20 mouse cellular contexts compared by ENCODE assay signal in genomic region chr9:69137398-69137797, GRCm38 (mm10).
DNase-seq lines count a peak whose midpoint lies in the region; ATAC-seq and TF ChIP-seq lines count a peak whose summit lies in the region.
"Had no signal": no experiment of that assay in that cellular context is flagged by ENCODE, and none has a peak within 500 bp of the region (broad histone marks: within the 10 kb centered on the region; RNA-seq: fewer than 3 reads in every experiment).

No protein-coding gene starts in this region.

- TF ChIP-seq CTCF in brain, embryonic 14.5 days (IDR thresholded peaks at IDR 0.05; ENCODE audit: borderline replicate concordance, extremely low read depth, insufficient read depth, insufficient read length), result no peak

- ATAC-seq in cerebellum, adult (ENCODE audit: insufficient number of reproducible peaks, low FRiP score, low TSS enrichment), result no peak
- 0 out of 2 replicates have a peak, but pooled peaks have one; percentile 14 for ATAC-seq in forebrain, embryonic 12.5 days (ENCODE audit: low FRiP score)
- ATAC-seq in forebrain, embryonic 15.5 days (replicated peaks), result no peak
- no peak for ATAC-seq in midbrain, embryonic 13.5 days
- ATAC-seq: inflammation-experienced regulatory T-cells, adult 6 months had no signal

- H3K27ac ChIP-seq in forebrain, embryonic 12.5 days, result no peak overlapping the region
- no peak overlapping the region for H3K27ac ChIP-seq in forebrain, embryonic 15.5 days (replicated peaks)
- no peak overlapping the region for H3K27ac ChIP-seq in midbrain, embryonic 13.5 days
- H3K27ac ChIP-seq: embryonic facial prominence, embryonic 15.5 days; heart, embryonic 10.5 days; hindbrain, embryonic 14.5 days had no signal

- DNase-seq in cerebellum, adult 9-11 months, result peak; percentile 24
- DNase-seq in brain, embryonic 14.5 days (ENCODE audit: low read depth), result peak; percentile 56
- DNase-seq in retina, embryonic 14.5 days (ENCODE audit: low spot score), result peak; percentile 54
- DNase-seq: adrenal gland, postnatal 10 days; embryo, embryonic 11 days; gastrocnemius, postnatal 10 days; heart, adult 18-20 months; heart, postnatal 10 days; heart, postnatal 4 days; kidney, adult 11 months; kidney, adult 9 months had no signal

- H3K4me3 ChIP-seq in forebrain, embryonic 12.5 days (replicated peaks), result no peak overlapping the region
- H3K4me3 ChIP-seq in forebrain, embryonic 15.5 days, result no peak overlapping the region
- H3K4me3 ChIP-seq in midbrain, embryonic 13.5 days (replicated peaks), result no peak overlapping the region
- H3K4me3 ChIP-seq: embryonic facial prominence, embryonic 15.5 days; erythroblast, embryonic 14.5 days; heart, embryonic 10.5 days had no signal

- H3K9ac ChIP-seq in forebrain, embryonic 12.5 days, result no peak overlapping the region
- H3K9ac ChIP-seq in forebrain, embryonic 15.5 days (replicated peaks), result no peak overlapping the region
- no peak overlapping the region for H3K9ac ChIP-seq in midbrain, embryonic 13.5 days (replicated peaks)
- H3K9ac ChIP-seq: embryonic facial prominence, embryonic 15.5 days; hindbrain, embryonic 14.5 days had no signal

- WGBS in forebrain, embryonic 12.5 days, result 20% methylated on average over 10 of the region's 10 CpGs
- 14% methylated on average over 10 of the region's 10 CpGs for WGBS in forebrain, embryonic 15.5 days
- 55% methylated on average over 10 of the region's 10 CpGs for WGBS in midbrain, embryonic 13.5 days

- H3K4me2 ChIP-seq in forebrain, embryonic 12.5 days, result peak overlapping the region; percentile 35
- H3K4me2 ChIP-seq in forebrain, embryonic 15.5 days (replicated peaks), result no peak overlapping the region
- no peak overlapping the region for H3K4me2 ChIP-seq in midbrain, embryonic 13.5 days (replicated peaks)
- H3K4me2 ChIP-seq: embryonic facial prominence, embryonic 15.5 days; hindbrain, embryonic 14.5 days had no signal

- H3K36me3 ChIP-seq in forebrain, embryonic 12.5 days (replicated peaks), result no peaks in the 10 kb centered on the region
- H3K36me3 ChIP-seq in forebrain, embryonic 15.5 days, result no peaks in the 10 kb centered on the region
- no peaks in the 10 kb centered on the region for H3K36me3 ChIP-seq in midbrain, embryonic 13.5 days
- H3K36me3 ChIP-seq: embryonic facial prominence, embryonic 15.5 days; heart, embryonic 10.5 days had no signal

- TF ChIP-seq POLR2A in brain, embryonic 14.5 days (IDR thresholded peaks at IDR 0.05; ENCODE audit: borderline replicate concordance, extremely low read depth, insufficient read depth, insufficient read length, poor library complexity, severe bottlenecking), result no peak

- peaks cover 10% of the 10 kb centered on the region for H3K4me1 ChIP-seq in forebrain, embryonic 12.5 days
- H3K4me1 ChIP-seq in forebrain, embryonic 15.5 days, result peaks cover 9% of the 10 kb centered on the region
- no peaks in the 10 kb centered on the region; the same call in 1 of the 2 replicates for H3K4me1 ChIP-seq in midbrain, embryonic 13.5 days (replicated peaks)

- no peaks in the 10 kb centered on the region for H3K9me3 ChIP-seq in forebrain, embryonic 12.5 days
- no peaks in the 10 kb centered on the region for H3K9me3 ChIP-seq in forebrain, embryonic 15.5 days
- no peaks in the 10 kb centered on the region for H3K9me3 ChIP-seq in midbrain, embryonic 13.5 days
- H3K9me3 ChIP-seq: embryonic facial prominence, embryonic 15.5 days; heart, embryonic 10.5 days had no signal

- H3K27me3 ChIP-seq in forebrain, embryonic 12.5 days, result peaks cover 37% of the 10 kb centered on the region
- H3K27me3 ChIP-seq in forebrain, embryonic 15.5 days, result no peaks in the 10 kb centered on the region
- H3K27me3 ChIP-seq in midbrain, embryonic 13.5 days, result no peaks in the 10 kb centered on the region
- H3K27me3 ChIP-seq: embryonic facial prominence, embryonic 15.5 days had no signal
